Mouse (Mus musculus): ENCODE measurements around the gene Lifr.

GRCm38 (mm10) chr15:7051666-7052065 lies 38.7 kb upstream of the Lifr start:
- TF ChIP-seq CTCF (IDR thresholded peaks at IDR 0.05; ENCODE audit: insufficient read depth, low read length) (no peak), POLR2A (IDR thresholded peaks at IDR 0.05; ENCODE audit: borderline replicate concordance, extremely low read depth, low read depth, low read length) (no peak)
